Mouse (Mus musculus): Measurements from ENCODE around the gene Timd4. TPM values are rescaled to one million over a fixed set of nuclear protein-coding genes. Genes with fewer than 3 reads are reported as not detected.

The Timd4 gene
- total RNA-seq, 2 experiments from 2014 or later: not detected

Other genes starting within 250 kb of the Timd4 start
- gene BC053393, start 239.3 kb upstream of the Timd4 start, total RNA-seq (2021): under 1 TPM; 0.17 to 0.28 TPM
- gene Dppa1, start 181.5 kb upstream of the Timd4 start, total RNA-seq (2021): not detected
- gene Timd2, start 103.7 kb upstream of the Timd4 start, total RNA-seq (2021): not detected
- gene Havcr1, start 75.7 kb upstream of the Timd4 start, total RNA-seq (2021): not detected